Mouse (Mus musculus) E14TG2a.4 (cell line): Measurements from ENCODE around the gene Gm37240.

Source experiments
- H3K27me3 ChIP-seq: 2 replicates; pipeline ENCODE4 v1.6.1; 2014; ENCODE audit warnings: low read length, control low read depth; ENCODE audit not compliant: insufficient read depth
- H3K36me3 ChIP-seq: 2 replicates; pipeline ENCODE4 v1.6.1; 2014; ENCODE audit warnings: low read length, control low read depth; ENCODE audit not compliant: insufficient read depth
- H3K4me1 ChIP-seq: replicated peaks from 2 replicates; pipeline ENCODE4 v1.6.1; 2014; ENCODE audit warnings: low read depth, low read length, control low read depth
- H3K4me3 ChIP-seq: replicated peaks from 2 replicates; pipeline ENCODE4 v1.5.1; 2014; ENCODE audit warnings: mild to moderate bottlenecking, low read length
- H3K9me3 ChIP-seq: 2 replicates; pipeline ENCODE4 v1.6.1; 2014; ENCODE audit warnings: low read length, control low read depth
- CTCF ChIP-seq: conservative IDR thresholded peaks from 2 replicates; pipeline ENCODE4 v1.5.1; 2014; ENCODE audit warnings: low read length
- NANOG ChIP-seq: IDR thresholded peaks from 2 replicates; pipeline ENCODE4 v1.6.1; 2014; ENCODE audit warnings: borderline replicate concordance, low read length, mixed read lengths
- POU5F1 ChIP-seq: IDR thresholded peaks from 2 replicates; pipeline ENCODE4 v1.6.1; 2014; ENCODE audit warnings: low read length, borderline replicate concordance

The Gm37240 gene

DNA sequence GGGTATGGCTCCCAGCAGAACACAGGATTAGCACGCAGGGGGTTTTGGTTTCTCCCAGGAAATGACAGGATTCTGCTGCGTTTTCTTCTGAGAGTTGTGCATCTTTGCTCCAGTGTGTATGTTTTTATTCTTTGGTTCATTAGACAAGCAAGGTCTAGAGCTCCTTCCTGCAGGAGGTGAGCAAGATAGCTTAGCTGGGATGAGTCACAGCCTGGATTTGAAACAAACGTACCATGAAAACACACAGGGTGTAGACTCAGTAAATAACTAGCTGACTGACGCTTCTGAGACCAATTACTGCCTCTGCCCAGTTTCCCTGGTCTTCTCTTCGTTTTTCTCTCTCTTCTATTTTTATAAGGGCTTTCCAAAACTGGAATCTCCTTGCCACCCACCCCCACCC, 1156.3 kb downstream of the Gm37240 start:
- Histone ChIP-seq H3K4me1 (peaks cover 59% of the 10 kb centered on the region), H3K27me3 (peaks cover 21% of the 10 kb centered on the region), H3K4me3 (no peak overlapping the region), H3K9me3 (no peaks in the 10 kb centered on the region), H3K36me3 (no peaks in the 10 kb centered on the region)
- TF ChIP-seq POU5F1 (no peak), NANOG (no peak), CTCF (no peak)

DNA sequence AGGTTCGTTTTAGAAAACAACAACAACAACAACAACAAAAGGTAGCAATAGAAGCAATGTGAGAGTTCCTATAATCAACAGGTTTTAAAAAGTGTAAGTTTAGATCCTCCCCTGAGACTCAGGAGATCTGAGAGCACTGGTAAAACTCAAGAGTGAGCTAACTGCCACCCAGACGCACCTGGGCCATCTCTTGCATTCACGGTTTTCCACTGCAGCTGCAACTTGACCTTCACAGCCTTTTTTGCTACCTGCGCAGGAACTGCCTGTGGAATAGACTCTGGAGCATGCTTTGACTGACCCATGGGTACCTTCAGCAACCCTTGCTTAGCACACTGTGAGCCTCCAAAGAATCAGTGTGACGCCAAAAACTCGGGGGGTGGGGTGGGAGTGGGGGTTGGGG, 1157.5 kb downstream of the Gm37240 start:
- Histone ChIP-seq H3K27me3 (peaks cover 21% of the 10 kb centered on the region), H3K4me1 (peaks cover 47% of the 10 kb centered on the region), H3K36me3 (no peaks in the 10 kb centered on the region), H3K4me3 (no peak overlapping the region), H3K9me3 (no peaks in the 10 kb centered on the region)
- no peak for TF ChIP-seq POU5F1
- TF ChIP-seq CTCF, result no peak
- no peak for TF ChIP-seq NANOG

DNA sequence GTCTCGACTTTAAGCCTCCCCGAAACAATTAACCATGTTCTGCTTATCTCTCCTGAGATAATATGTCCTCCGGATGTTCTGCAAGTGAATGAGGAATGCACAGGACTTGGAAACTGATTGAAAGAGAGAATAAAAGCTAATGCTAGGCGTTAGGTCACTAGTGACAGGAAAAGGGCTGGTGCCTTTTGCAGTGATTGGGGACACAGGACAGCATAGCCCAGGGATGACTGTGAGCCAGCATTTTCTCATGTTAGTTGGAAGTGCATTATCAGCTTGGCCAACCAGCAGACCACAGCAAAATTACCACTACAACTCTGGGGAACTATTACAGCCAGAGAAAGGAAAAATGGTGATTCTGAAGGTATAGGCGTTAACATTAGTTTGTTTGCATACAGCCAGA, 1163.3 kb downstream of the Gm37240 start:
- 0 out of 2 replicates have a peak, but pooled peaks cover 6% of the 10 kb centered on the region for H3K4me1 ChIP-seq
- H3K27me3 ChIP-seq, result no peaks in the 10 kb centered on the region
- no peak for TF ChIP-seq POU5F1
- no peak for TF ChIP-seq CTCF
- no peak for TF ChIP-seq NANOG
- H3K9me3 ChIP-seq, result peaks cover 6% of the 10 kb centered on the region; the same call in 1 of the 2 replicates
- no peak overlapping the region for H3K4me3 ChIP-seq
- H3K36me3 ChIP-seq, result no peaks in the 10 kb centered on the region

DNA sequence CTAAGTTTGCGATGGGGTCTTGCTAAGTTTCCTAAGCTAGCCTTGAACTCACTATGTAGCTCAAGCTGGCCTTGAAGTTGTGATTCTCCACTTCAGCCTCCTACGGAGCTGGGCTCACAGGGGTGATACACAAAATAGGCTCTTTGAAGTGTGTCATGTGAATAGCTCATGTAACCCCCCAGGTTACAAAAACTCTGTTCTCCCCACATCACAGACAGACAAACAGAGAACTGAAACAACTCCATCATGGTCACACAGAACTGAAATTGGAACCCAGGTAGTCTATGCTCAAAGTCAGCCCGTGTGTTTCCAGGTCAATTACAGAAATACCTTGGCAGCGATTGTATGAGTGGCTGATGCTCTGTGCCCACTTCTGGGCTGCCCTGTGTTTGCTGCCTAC, 1164.6 kb downstream of the Gm37240 start:
- no peaks in the 10 kb centered on the region for H3K36me3 ChIP-seq
- TF ChIP-seq CTCF (no peak), POU5F1 (no peak), NANOG (no peak)
- no peaks in the 10 kb centered on the region for H3K27me3 ChIP-seq
- no peak overlapping the region for H3K4me3 ChIP-seq
- peaks cover 6% of the 10 kb centered on the region; the same call in 1 of the 2 replicates for H3K9me3 ChIP-seq
- H3K4me1 ChIP-seq, result 0 out of 2 replicates have a peak, but pooled peaks cover 6% of the 10 kb centered on the region

DNA sequence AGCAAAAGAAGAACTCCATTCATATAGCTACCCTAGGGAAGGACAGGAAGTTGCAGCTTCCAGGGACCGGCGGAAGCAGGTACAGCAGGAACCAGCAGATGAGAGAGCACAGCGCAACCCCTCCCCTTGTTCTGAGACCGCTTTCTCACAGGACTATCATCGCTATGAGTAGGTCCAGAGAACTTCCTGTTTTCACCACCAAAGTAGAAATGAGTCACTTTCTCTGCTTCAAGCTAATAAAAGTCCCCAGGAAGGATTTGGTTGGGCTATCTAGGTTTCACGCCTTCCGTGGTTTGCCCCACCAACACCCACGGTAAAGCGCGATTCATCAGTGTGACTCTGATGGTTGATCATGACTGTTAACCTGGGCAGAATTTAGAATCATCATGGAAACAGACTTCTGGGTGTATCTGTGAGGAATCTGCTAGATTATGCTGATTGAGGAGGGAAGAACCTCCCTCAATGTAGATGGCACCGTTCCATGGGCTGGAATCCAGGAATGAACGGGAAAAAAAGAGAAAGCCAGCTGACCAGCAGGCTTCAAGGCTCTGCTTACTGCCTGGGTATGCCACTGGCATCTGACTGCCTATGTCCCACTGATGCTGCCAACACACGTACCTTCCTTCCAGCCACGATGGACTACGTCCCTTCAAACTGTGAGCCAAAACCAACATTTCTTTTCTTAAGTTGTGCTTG, 1172.1 kb downstream of the Gm37240 start:
- Histone ChIP-seq H3K36me3 (no peaks in the 10 kb centered on the region), H3K4me1 (no peaks in the 10 kb centered on the region), H3K4me3 (no peak overlapping the region), H3K27me3 (no peaks in the 10 kb centered on the region), H3K9me3 (no peaks in the 10 kb centered on the region; the same call in 1 of the 2 replicates)
- no peak for TF ChIP-seq POU5F1

DNA sequence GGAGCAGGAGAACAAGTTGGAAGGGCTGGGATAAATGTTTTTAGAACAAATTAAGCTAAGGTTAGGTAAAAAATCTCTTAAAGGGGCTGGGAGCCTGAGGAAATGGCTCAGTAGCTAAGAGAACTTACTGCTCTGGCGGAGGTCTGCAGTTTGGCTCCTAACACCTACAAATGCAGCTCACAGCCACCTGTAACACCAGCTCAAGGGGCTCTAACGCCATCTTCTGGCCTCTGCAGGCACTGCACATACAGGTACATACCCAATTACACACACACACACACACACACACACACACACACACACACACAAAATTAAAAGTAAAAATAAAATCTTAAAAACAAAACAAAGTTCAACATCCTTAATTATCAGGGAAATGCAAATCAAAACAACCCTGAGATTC, 1174.4 kb downstream of the Gm37240 start:
- no peaks in the 10 kb centered on the region for H3K27me3 ChIP-seq
- no peaks in the 10 kb centered on the region for H3K9me3 ChIP-seq
- no peak for TF ChIP-seq POU5F1
- no peak for TF ChIP-seq CTCF
- TF ChIP-seq NANOG, result no peak
- no peaks in the 10 kb centered on the region for H3K36me3 ChIP-seq
- no peak overlapping the region for H3K4me3 ChIP-seq
- H3K4me1 ChIP-seq, result no peaks in the 10 kb centered on the region

DNA sequence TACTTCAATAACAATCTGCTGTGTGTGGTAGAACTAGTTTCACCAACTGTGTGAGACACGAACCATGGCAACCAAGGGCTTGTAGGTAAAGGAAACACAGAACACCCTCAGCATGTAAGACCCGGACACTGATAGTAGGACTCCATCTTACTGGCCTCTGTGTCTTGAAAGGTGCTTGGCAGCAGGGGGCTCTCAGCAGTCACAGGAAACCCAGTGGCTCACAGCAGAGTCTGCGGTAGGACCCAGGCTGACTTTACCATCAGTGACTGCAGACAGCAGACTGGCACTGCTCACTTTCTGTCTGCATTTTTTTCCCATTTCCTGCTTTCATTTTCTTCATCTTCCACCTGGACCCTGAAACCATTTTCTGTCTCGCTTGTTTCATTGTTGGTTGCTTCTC, 1176.6 kb downstream of the Gm37240 start:
- H3K27me3 ChIP-seq, result no peaks in the 10 kb centered on the region
- peaks cover 4% of the 10 kb centered on the region for H3K9me3 ChIP-seq
- no peaks in the 10 kb centered on the region for H3K36me3 ChIP-seq
- TF ChIP-seq NANOG (no peak), POU5F1 (no peak), CTCF (no peak)
- no peak overlapping the region for H3K4me3 ChIP-seq
- H3K4me1 ChIP-seq, result no peaks in the 10 kb centered on the region

DNA sequence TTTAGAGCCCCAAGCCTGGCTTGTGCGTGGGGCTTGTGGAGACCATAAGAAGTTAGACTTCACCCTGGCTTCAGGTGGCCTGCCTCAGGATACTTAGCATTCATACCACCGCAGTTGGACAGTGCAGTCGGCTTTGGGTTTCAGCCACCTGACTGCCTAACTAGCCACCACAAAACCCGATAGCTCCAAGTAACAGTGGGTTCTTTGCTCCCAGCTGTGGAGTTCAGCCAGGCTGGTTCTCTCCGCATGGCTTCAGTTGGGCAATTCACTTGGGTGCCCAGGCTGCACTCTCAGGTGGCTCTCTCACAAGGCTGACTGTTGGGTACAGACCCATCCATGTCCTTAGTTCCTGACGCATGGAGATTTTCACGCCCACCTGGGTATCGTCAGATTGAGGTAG, 1177.4 kb downstream of the Gm37240 start:
- no peaks in the 10 kb centered on the region for H3K36me3 ChIP-seq
- H3K4me1 ChIP-seq, result no peaks in the 10 kb centered on the region
- TF ChIP-seq CTCF (no peak), NANOG (no peak), POU5F1 (no peak)
- H3K27me3 ChIP-seq, result no peaks in the 10 kb centered on the region
- H3K9me3 ChIP-seq, result peaks cover 4% of the 10 kb centered on the region
- no peak overlapping the region for H3K4me3 ChIP-seq

DNA sequence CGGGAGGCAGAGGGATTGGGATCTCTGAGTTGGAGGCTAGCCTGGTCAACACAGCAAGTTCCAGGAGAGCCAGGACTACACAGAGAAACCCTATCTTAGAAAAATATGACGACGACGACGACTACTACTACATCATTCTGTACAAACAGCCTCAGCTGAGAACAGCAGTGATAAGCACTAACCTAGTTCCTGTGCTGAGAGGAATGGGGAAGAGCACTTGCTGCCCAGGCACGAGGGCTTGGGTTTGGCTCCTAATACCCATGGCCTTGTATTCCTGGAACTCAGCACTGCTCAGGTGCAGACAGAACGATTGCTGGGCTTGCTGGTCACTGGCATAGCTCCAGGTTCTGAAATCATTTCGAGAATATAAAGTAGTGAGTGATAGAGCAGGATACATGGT, 1178.2 kb downstream of the Gm37240 start:
- H3K9me3 ChIP-seq, result peaks cover 4% of the 10 kb centered on the region
- no peaks in the 10 kb centered on the region for H3K27me3 ChIP-seq
- no peak overlapping the region for H3K4me3 ChIP-seq
- no peaks in the 10 kb centered on the region for H3K36me3 ChIP-seq
- H3K4me1 ChIP-seq, result no peaks in the 10 kb centered on the region
- TF ChIP-seq CTCF, result no peak
- TF ChIP-seq POU5F1, result no peak
- TF ChIP-seq NANOG, result no peak

DNA sequence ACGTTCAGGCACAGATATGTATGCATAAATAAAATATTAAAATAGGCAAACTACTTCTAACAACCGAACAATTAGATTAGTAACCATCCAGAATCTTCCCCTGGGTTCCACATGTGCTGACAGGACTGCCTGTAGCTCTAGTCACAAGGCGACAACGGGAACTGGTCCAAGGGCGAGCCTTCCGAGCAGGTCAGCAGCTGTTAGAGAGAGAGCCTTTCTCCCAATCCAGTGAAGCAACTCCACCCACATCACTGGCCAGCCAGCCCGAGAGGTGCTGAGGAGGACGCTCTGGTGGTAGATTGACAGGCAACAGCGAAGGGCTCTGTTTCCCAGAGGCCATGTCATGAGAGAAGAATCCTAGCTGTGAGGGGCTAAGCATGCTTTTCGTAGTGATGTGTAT, 1178.8 kb downstream of the Gm37240 start:
- Histone ChIP-seq H3K4me1 (no peaks in the 10 kb centered on the region), H3K4me3 (no peak overlapping the region), H3K36me3 (no peaks in the 10 kb centered on the region), H3K9me3 (peaks cover 4% of the 10 kb centered on the region), H3K27me3 (no peaks in the 10 kb centered on the region)
- TF ChIP-seq CTCF (no peak), POU5F1 (no peak), NANOG (no peak)
